Mouse (Mus musculus) retina, postnatal 1 day (tissue): Measurements from ENCODE around the gene Phlpp1.
A peak's percentile ranks its signal among the peaks of the same experiment; 100 is the strongest.

ENCODE experiments used
- DNase-seq: peaks from one replicate; pipeline ENCODE4 v3.0.0-alpha.2; 2012

Gene Phlpp1

GRCm38 (mm10) chr1:106171241-106172220 lies at the start of gene Phlpp1:
Gene Phlpp1 (plus strand): TSS chr1:106171752.
- DNase-seq: peak; percentile 100

GRCm38 (mm10) chr1:106126601-106127000 lies 45.0 kb upstream of the Phlpp1 start:
- no peak for DNase-seq

- peak; percentile 32 for DNase-seq
Measured at GRCm38 (mm10) chr1:106131697-106132349, 39.7 kb upstream of the Phlpp1 start.

GRCm38 (mm10) chr1:106132350-106132700 lies 39.2 kb upstream of the Phlpp1 start:
- DNase-seq: peak; percentile 36

GRCm38 (mm10) chr1:106138691-106139090 lies 32.9 kb upstream of the Phlpp1 start:
- DNase-seq: no peak

GRCm38 (mm10) chr1:106139137-106139536 lies 32.4 kb upstream of the Phlpp1 start:
- DNase-seq: no peak

- DNase-seq: peak; percentile 36
Measured at GRCm38 (mm10) chr1:106142010-106142409, 29.5 kb upstream of the Phlpp1 start.

- DNase-seq: no peak
Measured at GRCm38 (mm10) chr1:106144534-106144933, 27.0 kb upstream of the Phlpp1 start.

GRCm38 (mm10) chr1:106145055-106145454 lies 26.5 kb upstream of the Phlpp1 start:
- DNase-seq: no peak

- no peak for DNase-seq
Measured at GRCm38 (mm10) chr1:106145565-106146190, 25.9 kb upstream of the Phlpp1 start.

- peak; percentile 27 for DNase-seq
Measured at GRCm38 (mm10) chr1:106148386-106149380, 22.9 kb upstream of the Phlpp1 start.

GRCm38 (mm10) chr1:106151846-106152245 lies 19.7 kb upstream of the Phlpp1 start:
- DNase-seq: no peak

GRCm38 (mm10) chr1:106152742-106153141 lies 18.8 kb upstream of the Phlpp1 start:
- DNase-seq: no peak

- no peak for DNase-seq
Measured at GRCm38 (mm10) chr1:106154590-106154989, 17.0 kb upstream of the Phlpp1 start.

- peak; percentile 79 for DNase-seq
Measured at GRCm38 (mm10) chr1:106155087-106155567, 16.4 kb upstream of the Phlpp1 start.

GRCm38 (mm10) chr1:106155702-106156101 lies 15.8 kb upstream of the Phlpp1 start:
- DNase-seq: no peak

GRCm38 (mm10) chr1:106157961-106158515 lies 13.5 kb upstream of the Phlpp1 start:
- DNase-seq: no peak

GRCm38 (mm10) chr1:106159667-106160066 lies 11.9 kb upstream of the Phlpp1 start:
- DNase-seq: no peak

GRCm38 (mm10) chr1:106160916-106161315 lies 10.6 kb upstream of the Phlpp1 start:
- DNase-seq: no peak

GRCm38 (mm10) chr1:106162581-106162980 lies 9.0 kb upstream of the Phlpp1 start:
- DNase-seq: no peak

- no peak for DNase-seq
Measured at GRCm38 (mm10) chr1:106163401-106163800, 8.2 kb upstream of the Phlpp1 start.

- no peak for DNase-seq
Measured at GRCm38 (mm10) chr1:106164111-106164510, 7.4 kb upstream of the Phlpp1 start.
